Mouse (Mus musculus): ENCODE data around the gene Spg21.

Spg21 gene

DNA sequence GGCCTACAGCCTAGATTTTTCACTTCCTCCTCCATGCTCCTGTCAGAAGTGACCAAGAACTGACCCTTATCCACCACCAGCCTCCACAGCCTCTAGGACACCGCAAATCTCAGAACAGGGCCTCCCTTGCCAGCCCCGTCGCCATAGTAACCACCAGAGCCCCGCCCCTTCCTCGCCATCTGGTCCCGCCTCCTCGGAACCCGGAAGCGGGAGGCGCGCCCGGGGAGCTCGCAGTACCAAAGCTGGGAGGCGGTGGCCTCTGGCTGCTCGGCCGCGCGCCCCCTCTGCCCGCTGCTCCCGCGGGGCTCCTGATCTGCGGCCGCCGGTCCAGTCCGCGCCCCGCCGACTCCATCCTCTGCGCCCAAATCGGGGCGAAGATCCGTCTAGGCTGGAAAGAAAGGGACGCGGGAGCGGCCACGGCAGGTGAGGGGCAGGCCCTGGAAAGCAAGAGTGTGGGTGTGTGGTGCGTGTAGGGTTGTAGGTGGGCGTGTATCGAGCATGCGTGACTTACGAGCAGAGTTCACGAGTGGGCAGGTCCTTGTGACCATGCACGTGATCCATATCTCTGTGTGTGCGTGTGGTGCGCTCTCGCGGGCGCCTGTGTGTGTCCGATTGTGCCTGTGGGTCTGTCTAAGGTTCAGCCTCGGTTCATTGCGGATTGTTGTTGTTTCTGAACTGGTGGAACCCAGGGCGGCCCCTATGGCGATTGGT, at the start of gene Spg21:
Gene Spg21 (plus strand): TSS at position 216 of the 711 bp plus-strand sequence.
- peak; percentile 98 for DNase-seq

DNA sequence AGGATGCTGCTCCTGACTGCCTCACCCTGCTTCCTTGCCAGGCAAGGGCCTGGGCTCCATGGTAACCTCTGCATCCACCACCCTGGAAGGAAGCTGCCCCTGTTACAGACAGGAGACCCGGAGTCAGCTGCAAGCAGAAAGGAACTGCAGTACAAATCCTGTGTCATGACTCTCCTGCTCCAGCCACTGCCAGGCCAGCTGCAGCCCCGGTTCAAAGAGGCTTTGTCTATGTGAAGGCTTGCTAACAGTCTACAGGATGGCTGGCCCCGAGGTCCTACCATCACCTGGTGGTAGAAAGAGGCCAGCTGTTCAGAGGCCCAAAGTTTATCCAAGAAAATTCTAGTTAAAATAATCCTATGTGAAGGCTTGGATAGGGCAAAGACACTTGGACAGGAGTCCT, 49.4 kb upstream of the Spg21 start:
- DNase-seq: no peak

DNA sequence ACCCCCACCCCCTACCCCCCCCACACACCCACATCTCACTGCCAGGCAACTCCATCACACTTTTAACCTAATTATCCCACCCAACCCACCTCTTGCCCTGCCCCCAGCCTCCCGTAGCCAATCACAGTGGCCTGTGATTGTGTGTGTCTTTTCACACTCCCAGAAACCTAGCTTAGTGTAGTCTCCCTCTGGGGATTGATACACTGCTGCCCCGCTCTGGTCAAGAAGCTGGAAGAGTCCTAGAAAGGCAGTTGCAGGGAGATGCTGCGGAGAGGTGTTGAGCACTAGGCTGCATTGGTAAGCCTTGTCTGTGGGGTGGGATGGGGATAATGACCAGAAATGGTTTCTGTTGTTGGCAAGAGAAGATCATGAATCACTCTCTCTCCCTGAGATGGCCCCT, 43.0 kb upstream of the Spg21 start:
- no peak for DNase-seq

DNA sequence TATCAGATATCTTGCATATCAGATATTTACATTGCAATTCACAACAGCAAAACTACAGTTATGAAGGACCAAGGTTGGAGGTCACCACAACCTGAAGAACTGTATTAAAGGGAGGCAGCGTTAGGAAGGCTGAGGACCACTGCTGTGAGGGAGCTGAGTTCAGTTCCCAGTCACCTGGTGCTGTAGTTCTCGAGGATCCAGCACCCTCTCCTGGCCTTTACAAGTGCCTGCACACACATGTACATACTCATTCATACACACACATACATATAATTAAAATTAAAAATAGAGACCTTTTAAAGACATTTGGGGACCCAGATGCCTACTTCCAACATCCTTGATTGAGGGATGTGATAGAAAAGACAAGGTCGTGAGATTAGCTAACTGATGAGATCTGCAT, 41.1 kb upstream of the Spg21 start:
- DNase-seq: no peak

DNA sequence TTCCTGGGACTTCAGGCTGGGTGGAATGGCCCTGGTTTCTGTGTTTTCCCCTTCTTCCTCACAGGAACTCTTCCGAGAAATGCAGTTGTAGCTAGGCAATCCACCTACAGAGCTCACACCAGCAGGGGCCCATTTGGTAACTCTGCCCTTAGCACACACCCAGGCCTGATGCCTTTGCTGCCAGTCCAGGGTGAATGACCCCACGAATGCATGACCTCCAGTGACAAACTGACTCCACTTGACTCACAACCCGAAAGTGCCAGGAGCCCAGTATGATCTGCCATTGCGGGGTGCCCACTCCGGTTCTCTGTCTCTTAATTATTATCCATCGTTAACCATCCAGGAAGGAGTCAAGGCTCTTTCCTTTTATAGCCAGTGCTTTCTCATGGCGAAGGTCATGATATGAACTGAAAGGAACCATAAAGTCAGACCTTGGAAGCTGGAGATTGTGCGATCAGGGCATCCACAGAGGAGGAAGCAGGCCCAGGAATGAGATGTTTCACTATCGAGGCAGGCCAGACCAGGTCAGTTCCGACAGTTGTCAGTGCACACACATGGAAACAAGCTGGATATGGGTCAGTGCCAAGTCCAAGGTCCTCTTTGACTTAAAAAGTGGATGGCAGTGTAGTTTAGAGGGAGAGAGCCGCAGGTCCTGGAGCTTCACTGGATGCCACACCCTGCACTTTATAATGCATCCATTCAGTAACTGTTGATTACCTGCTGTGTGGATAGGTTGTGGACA, 37.8 kb upstream of the Spg21 start, which contains the start of gene Slc51b:
Gene Slc51b (minus strand): TSS at position 196 of the 742 bp plus-strand sequence.
- DNase-seq: no peak

DNA sequence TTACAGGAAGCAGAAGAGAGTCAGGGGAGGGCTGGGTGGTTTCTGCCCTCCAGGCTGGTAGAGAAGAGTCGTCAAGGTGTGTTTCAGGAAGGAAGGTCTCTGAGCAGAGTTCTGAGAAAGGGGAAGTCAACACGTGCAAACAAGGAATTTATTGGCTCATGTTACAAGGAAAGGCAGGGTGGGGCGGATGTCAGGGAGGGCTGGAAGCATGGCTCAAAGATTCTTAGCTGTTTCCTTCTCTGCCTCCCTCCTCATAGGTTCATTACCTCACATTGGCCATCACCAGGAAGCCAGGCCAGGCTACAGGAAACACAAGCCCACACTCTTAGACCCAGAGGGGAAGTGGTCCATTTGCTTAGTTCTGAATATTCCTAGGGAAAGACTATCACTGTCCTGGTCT, 36.4 kb upstream of the Spg21 start:
- DNase-seq: no peak

DNA sequence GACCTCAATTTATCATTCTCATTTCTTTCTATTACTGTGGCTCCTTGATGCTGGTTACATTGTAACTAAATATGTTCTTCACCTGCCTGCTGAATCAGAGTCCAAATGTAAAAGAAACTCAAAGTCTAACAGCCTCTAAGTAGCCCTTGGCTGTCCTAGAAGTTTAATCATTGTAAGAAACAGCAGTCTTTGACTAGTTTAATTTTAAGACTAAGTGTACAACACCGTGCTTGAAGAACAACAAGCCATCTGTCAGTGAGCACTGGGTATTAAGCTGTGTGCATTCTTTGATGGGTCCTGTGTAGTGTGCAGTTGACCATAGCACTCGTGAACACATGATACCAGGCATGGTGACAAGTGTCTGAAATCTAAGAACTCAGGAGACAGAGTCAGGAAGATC, 33.2 kb upstream of the Spg21 start:
- DNase-seq: no peak

DNA sequence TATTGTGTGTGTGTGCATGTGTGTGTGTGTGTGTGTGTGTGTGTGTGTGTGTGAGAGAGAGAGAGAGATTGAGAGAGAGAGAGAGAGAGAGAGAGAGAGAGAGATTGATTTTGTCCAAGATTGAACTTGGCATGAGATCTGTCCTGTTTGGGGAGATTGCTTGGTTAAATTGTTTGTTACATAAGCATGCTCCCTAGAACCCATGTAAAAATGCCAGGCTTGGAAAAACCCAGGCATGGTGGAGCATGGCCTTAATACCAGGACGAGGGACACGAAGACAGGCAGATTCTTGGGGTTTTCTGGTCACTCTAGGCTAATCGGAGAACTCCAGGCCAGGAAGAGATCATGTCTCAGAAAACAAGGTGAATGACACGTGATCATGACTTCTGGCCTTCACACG, 32.7 kb upstream of the Spg21 start:
- no peak for DNase-seq

DNA sequence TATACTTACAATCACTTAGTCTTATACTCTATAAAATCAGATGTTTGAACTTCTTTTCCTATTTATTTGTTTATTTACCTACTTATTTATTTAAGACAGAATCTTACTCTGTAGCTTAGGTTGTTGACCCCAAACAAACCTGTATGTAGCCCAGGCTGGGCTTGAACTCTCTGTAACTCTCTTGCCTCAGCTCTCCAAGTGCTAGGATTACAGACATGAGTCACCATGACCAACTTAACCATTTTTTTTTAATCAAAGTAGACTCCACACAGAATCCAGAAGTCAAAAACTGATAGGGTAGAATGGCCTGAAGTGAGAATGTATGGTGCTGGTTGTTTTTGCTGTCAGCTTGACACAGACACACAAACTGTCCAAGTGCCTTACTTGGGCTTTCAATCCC, 30.3 kb upstream of the Spg21 start:
- DNase-seq: no peak

DNA sequence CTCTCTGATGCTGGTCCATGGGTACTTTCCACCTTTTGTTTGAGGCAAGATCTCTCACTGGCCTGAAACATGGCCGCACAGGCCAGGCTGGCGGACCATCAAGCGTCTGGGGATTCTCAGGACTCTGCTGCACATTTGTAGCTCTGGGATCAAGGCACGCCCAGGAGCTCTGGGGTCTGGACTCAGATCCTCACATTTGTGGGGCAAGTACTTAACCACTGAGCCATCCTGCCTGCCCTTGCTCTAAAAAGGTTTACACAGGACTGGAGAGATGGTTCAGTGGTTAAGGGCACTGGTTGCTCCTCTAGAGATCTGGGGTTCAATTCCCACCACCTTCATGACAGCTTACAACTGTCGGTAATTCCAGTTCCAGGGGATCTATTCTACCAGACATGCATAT, 29.8 kb upstream of the Spg21 start:
- DNase-seq: no peak

DNA sequence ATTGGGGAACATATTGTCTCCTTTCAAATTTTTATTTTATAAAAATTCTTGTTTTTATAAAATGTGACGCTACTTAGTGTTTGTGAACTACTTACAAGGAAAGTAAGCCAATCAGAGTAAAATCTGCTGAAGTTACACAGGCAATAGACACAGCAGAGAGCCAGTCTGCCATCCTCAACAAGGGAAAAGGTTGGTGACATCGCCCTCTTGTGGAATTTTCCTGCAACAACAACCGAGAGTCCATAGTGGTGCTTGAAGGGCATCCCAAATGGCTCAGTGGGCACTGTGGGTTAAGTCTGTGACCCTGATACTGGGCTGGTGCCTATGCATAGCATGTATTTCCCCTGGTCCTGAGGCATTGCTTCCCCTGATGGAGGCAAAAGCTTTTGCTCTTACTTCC, 28.5 kb upstream of the Spg21 start:
- DNase-seq: peak; percentile 91

DNA sequence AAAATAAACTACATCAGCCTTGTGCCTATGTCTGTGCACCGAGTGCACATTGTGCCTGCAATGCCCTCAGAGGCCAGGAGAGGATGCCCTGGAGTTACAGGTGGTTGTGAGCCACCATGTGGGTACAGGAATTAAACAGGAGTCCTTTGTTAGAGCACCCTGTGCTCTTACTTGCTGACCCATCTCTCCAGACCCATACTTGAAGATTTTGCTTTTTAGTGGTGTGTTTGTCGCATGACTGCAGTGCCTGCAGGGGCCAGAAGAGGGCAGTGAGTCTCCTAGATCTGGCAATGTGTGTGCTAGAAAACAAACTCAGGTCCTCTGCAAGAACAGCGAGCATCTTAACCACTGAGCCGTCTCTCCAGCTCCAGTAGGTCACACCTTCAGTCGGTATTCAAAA, 26.6 kb upstream of the Spg21 start:
- peak; percentile 65 for DNase-seq

DNA sequence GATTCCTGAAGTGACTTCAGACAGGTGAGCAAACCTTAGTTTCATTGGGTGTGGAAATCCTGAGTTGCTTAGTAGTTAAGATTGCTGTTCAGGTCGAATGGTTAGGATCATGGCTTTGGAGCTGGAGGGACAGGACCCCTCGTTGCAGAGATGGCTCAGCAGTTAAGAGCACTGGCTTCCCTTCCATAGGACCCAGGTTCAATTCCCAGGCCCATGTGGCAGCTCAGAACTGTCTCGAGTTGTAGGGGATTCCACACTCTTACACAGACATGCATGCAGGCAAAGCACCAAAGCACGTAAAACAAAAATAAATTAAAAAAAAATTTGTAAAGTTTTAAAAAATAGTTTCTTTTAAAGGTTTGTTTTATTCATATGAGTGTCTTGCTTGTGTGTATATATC, 25.5 kb upstream of the Spg21 start:
- no peak for DNase-seq

DNA sequence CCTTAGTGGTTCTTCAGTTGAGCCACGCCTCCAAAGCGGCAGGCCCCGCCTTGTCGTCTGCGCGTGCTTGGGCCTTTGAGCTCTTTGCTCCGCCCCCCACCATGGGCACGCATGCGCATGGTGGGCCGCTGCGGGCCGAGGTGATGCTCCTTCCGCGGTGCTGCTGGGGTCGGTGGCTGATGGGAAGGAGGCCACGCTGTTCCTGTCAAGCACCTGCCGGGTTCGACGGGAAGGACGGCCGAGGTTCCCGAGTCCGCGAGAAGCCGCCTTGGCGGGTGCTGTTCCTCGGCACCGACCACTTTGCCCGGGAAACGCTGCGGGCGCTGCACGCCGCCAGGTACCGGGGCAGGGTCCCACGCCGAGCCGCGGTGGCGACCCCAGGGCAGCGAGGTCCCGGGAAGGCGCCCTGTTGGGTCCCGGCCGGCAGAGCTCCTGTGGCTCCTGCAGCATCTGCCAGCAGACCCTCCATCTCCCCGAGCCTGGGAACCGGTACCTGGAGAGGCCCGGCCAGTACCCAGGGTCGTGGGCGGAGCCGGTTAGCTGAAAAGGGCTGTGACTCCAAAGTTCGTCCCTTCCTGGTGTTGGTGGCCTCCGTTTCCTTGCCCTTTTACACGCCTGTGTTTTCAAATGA, 25.0 kb upstream of the Spg21 start, which contains the start of gene Mtfmt:
Gene Mtfmt (plus strand): TSS at position 112 of the 631 bp plus-strand sequence.
- peak; percentile 97 for DNase-seq

DNA sequence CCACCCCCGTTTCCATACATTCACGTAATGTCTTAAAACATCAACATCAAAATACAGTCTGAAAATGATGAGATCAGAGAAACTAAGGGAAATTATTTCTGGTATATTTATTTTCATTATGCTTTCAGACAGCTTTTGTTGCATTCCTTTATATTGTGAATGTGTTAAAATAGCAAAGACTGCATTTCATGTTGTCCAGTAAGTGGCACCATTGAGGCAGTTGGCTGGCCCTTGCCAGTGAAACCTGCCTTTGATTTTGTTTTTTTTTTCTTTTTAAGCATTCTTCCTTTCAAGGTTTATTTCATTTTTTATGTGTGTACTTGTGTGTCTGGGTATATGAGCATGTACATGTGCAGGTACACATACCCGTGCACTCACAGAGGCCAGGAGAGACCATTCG, 16.1 kb upstream of the Spg21 start:
- no peak for DNase-seq

DNA sequence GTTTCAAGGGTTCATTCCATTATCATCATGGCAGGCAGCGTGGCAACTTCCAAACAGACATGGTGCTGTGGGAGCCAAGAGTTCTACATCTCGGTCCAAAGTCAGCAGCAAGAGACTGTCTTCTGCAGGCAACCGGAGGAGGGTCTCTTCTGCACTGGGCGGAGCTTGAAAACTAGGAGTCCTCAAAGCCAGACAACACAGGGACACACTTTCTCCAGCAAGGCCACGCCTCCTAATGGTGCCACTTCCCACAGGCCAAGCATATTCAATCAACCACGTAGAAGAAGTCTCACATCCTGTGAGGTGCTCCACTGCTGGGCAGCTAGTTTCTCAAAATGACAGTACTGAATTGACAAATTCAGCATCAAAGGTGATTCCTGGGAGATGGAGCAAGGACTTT, 12.8 kb upstream of the Spg21 start:
- no peak for DNase-seq

DNA sequence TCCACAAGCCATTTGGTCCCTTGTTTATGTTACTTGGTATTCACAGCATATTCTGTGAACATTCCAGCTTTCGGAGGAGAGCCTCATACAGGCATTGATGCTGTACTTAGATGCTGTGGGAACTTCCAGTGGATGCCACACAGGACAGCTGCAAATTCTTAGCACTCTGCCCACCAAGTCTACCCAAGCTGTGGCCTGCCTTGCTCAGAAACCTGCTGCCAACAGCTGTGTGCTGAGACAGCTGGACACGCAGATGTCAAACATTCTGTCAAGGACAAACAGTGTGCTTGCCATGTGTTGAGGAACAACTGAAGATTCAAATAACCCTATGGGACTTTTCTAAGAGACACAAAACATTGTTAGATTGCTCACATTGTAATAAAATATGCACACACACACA, 1.8 kb upstream of the Spg21 start:
- DNase-seq: no peak

DNA sequence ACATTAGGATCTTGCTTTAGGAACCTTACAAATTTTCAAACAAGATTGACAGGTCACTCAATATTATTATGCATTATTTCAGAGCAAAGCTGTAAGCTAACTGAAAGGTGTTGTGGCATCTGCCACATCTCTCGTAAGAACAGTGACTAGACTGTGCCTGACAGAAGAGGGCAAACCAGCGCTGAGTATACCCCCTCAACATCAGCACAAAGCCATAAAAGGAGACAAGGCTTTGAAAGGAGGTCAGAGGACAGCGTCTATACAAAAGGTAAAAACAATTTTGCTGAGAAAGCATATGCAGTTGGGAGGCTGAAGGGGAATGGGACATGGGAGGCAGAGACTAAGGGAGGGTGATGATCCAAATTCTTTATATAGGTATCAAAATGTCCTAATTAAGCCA, 549 bp upstream of the Spg21 start:
- no peak for DNase-seq

DNA sequence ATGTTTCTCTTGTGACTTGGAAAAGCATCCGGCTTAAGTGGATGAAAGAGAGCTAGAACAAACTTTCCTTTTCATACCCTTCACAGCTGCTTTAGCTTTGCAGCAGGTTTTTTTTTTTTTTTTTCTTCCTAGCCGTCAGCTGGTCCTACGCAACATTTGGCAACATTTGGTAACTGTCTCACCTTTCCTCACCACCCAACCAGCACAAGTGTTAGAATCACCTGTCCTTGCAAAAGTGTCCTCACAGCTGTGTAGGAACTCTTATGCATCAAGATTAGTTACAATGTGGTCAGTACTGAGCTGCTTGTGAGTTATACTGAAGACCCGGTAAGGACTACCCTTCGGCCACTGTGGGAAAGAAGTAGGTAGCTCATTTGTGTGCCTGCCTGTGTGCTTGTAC, 1.8 kb downstream of the Spg21 start:
- DNase-seq: peak; percentile 29

DNA sequence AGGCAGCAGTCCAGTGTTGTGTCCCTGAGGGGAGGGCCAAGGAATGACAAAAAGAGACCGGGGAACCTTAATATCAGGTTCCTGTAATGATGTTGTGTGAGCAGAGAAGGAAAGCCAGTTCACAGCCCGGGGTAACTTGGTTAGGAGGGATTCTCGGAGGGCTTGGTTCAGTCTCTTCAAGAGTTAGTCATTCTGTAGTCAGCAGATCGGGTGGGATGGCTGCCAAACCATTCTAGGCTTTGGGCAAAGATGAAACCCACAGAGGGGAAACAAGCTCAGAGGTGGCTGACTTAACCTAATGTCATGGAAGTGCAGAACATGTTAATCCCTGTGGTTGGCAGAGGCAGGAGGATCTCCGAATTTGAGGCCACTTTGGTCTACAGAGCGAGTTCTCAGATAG, 3.4 kb downstream of the Spg21 start:
- DNase-seq: peak; percentile 24

DNA sequence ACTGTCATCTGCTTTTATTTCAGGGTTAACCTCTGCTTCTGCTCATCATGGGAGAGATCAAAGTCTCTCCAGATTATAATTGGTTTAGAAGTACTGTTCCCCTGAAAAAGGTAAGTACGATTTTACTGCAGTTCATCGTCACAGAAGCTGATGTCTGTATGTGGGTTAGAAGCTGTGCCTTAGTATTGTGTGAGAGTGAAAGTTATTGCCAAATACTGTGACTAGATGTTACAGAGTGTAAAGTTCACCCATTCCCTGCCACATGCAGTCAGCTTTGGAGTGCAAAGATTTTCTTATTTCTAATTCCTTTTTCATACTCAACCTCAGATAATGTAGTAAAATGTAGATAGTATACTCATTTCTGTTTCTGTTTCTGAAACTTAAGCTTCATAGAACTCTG, 4.5 kb downstream of the Spg21 start:
- no peak for DNase-seq

DNA sequence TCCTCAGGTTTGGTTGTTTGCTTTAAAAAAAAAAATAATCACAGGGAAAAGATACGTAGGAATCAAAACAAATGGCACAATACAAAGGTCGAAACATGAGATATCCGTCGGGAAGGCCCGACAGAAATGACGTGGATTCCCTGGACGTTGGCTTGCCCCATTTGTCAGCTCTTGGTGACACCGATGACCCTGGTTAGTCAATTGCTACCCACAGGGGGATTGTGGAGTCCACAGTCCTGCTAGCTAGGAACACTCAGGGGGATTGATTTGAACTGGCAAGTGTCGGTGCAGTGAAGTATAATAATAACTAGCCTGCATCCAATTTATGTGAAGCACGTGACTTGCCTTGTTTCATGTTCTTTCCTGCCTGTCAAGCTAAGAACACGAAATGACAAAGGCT, 6.9 kb downstream of the Spg21 start:
- DNase-seq: no peak

DNA sequence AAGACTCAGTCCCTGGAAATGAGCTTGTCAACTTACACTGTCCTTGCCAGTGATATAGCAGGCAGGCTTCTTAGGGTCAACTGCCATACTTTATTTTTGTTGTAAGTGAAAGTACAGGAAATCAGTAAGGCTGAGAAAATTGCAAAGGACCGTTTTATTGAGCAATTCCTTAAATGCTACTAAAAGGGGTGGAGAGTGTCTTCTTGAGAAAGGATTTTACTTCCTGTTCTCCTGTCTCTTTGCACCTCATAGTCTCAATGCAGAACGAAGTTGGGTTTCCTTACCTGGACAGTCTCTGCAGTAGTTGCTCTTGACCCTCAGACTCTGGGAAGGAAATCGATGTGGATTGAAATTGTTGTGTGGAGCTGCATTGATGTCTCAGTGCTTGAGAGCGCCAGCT, 12.0 kb downstream of the Spg21 start:
- no peak for DNase-seq

DNA sequence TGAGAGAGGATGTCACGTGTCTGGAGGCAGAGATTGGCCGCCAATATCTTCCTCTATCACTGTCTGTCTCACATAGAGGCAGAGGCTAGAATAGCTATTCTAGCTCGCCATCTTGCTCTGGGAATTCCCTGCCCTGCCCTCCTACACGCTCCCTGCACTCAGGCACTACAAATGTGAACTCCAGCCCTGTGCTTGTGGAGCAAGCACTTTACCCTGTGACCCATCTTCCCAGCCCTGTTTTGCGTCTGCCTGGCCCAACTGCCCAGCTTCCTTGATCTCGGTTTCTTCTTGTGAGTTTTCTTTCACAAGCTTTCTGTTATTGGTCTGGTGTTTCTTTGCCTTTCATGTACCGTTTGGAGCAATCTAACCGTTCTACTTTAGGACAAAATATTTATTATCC, 18.4 kb downstream of the Spg21 start:
- no peak for DNase-seq
